Mouse (Mus musculus) intestine, embryonic 15.5 days (tissue): ENCODE measurements at regions not wholly inside any gene's neighbourhood (a gene's known extent, or its start where the extent isn't known, plus 50 kb on each side); places are given as distances from the start of the nearest gene placed in this dataset.

Source experiments
- ATAC-seq: fragments of 200-750 bp; cut with Nextera tagmentation; 2 replicates; pipeline ENCODE4 v1.8.0; 2017; ENCODE audit warnings: moderate TSS enrichment, moderate library complexity
- H3K27ac ChIP-seq: fragments of 300-500 bp; sonication (generic); 2 replicates; pipeline ENCODE4 v1.5.1; 2015; ENCODE audit warnings: mild to moderate bottlenecking, inconsistent platforms
- H3K27me3 ChIP-seq: fragments of 300-500 bp; sonication (generic); replicated peaks from 2 replicates; pipeline ENCODE4 v1.6.1; 2015; ENCODE audit warnings: inconsistent platforms
- H3K36me3 ChIP-seq: fragments of 300-500 bp; sonication (generic); 2 replicates; pipeline ENCODE4 v1.6.1; 2015; ENCODE audit warnings: inconsistent platforms
- H3K4me1 ChIP-seq: fragments of 300-500 bp; sonication (generic); replicated peaks from 2 replicates; pipeline ENCODE4 v1.6.1; 2015; ENCODE audit warnings: inconsistent platforms
- H3K4me2 ChIP-seq: fragments of 300-500 bp; sonication (generic); replicated peaks from 2 replicates; pipeline ENCODE4 v1.6.1; 2015; ENCODE audit warnings: mild to moderate bottlenecking, inconsistent platforms
- H3K4me3 ChIP-seq: fragments of 300-500 bp; sonication (generic); replicated peaks from 2 replicates; pipeline ENCODE4 v1.5.1; 2015; ENCODE audit warnings: inconsistent platforms
- H3K9ac ChIP-seq: fragments of 300-500 bp; sonication (generic); 2 replicates; pipeline ENCODE4 v1.6.1; 2015; ENCODE audit warnings: inconsistent platforms
- H3K9me3 ChIP-seq: fragments of 300-500 bp; sonication (generic); 2 replicates; pipeline ENCODE4 v1.6.1; 2016; ENCODE audit warnings: inconsistent platforms
- WGBS: fragments of 180-500 bp; shearing (Covaris S2); methylation state at CpG from one replicate; pipeline ENCODE4 v1.1.7; 2015; 5-methylcytosine and 5-hydroxymethylcytosine counted together

- WGBS: 21% methylated on average over 15 of the region's 15 CpGs
- Histone ChIP-seq H3K9ac (no peak overlapping the region), H3K9me3 (no peaks in the 10 kb centered on the region), H3K4me1 (peaks cover 6% of the 10 kb centered on the region; the same call in 1 of the 2 replicates), H3K27me3 (no peaks in the 10 kb centered on the region), H3K4me3 (no peak overlapping the region), H3K36me3 (no peaks in the 10 kb centered on the region), H3K27ac (no peak overlapping the region), H3K4me2 (peak overlapping the region; percentile 42)
- no peak for ATAC-seq
Observed at GRCm38 (mm10) chr6:51767582-51768341, 244.1 kb downstream of the Snx10 start.

GRCm38 (mm10) chr6:51771001-51771400 lies 241.3 kb downstream of the Skap2 start:
- Histone ChIP-seq H3K4me2 (no peak overlapping the region), H3K9me3 (no peaks in the 10 kb centered on the region), H3K4me3 (no peak overlapping the region), H3K4me1 (peaks cover 6% of the 10 kb centered on the region; the same call in 1 of the 2 replicates), H3K27me3 (no peaks in the 10 kb centered on the region), H3K9ac (no peak overlapping the region), H3K27ac (no peak overlapping the region), H3K36me3 (no peaks in the 10 kb centered on the region)
- ATAC-seq: no peak
- WGBS: 45% methylated on average over 9 of the region's 9 CpGs

GRCm38 (mm10) chr6:51771424-51771823 lies 240.9 kb downstream of the Skap2 start:
- Histone ChIP-seq H3K36me3 (no peaks in the 10 kb centered on the region), H3K4me2 (no peak overlapping the region), H3K27me3 (no peaks in the 10 kb centered on the region), H3K4me3 (no peak overlapping the region), H3K27ac (no peak overlapping the region), H3K9me3 (no peaks in the 10 kb centered on the region), H3K4me1 (peaks cover 6% of the 10 kb centered on the region; the same call in 1 of the 2 replicates), H3K9ac (no peak overlapping the region)
- no peak for ATAC-seq
- WGBS: 39% methylated on average over 11 of the region's 11 CpGs

- Histone ChIP-seq H3K4me2 (no peak overlapping the region), H3K9ac (no peak overlapping the region), H3K27ac (no peak overlapping the region), H3K27me3 (no peaks in the 10 kb centered on the region), H3K36me3 (no peaks in the 10 kb centered on the region), H3K9me3 (no peaks in the 10 kb centered on the region), H3K4me3 (no peak overlapping the region), H3K4me1 (no peaks in the 10 kb centered on the region)
- WGBS: 75% methylated on average over 3 of the region's 3 CpGs
- no peak for ATAC-seq
Observed at GRCm38 (mm10) chr6:51774771-51775170, 237.6 kb downstream of the Skap2 start.

GRCm38 (mm10) chr6:51785615-51786014 lies 226.7 kb downstream of the Skap2 start:
- H3K36me3 ChIP-seq: no peaks in the 10 kb centered on the region
- no peak overlapping the region for H3K9ac ChIP-seq
- no peaks in the 10 kb centered on the region for H3K4me1 ChIP-seq
- ATAC-seq: no peak
- no peak overlapping the region for H3K27ac ChIP-seq
- H3K4me3 ChIP-seq: no peak overlapping the region
- no peaks in the 10 kb centered on the region for H3K27me3 ChIP-seq
- 46% methylated on average over 3 of the region's 3 CpGs for WGBS
- H3K9me3 ChIP-seq: no peaks in the 10 kb centered on the region
- H3K4me2 ChIP-seq: no peak overlapping the region

- no peaks in the 10 kb centered on the region for H3K27me3 ChIP-seq
- no peak overlapping the region for H3K27ac ChIP-seq
- 75% methylated on average over 3 of the region's 3 CpGs for WGBS
- no peak overlapping the region for H3K4me3 ChIP-seq
- H3K36me3 ChIP-seq: no peaks in the 10 kb centered on the region
- H3K4me1 ChIP-seq: no peaks in the 10 kb centered on the region
- H3K9me3 ChIP-seq: no peaks in the 10 kb centered on the region
- ATAC-seq: no peak
- H3K4me2 ChIP-seq: no peak overlapping the region
- no peak overlapping the region for H3K9ac ChIP-seq
Observed at GRCm38 (mm10) chr6:51786836-51787235, 225.5 kb downstream of the Skap2 start.

- Histone ChIP-seq H3K4me3 (no peak overlapping the region), H3K4me1 (no peaks in the 10 kb centered on the region), H3K27me3 (no peaks in the 10 kb centered on the region), H3K36me3 (no peaks in the 10 kb centered on the region), H3K4me2 (no peak overlapping the region), H3K27ac (no peak overlapping the region), H3K9ac (no peak overlapping the region), H3K9me3 (no peaks in the 10 kb centered on the region)
- ATAC-seq: no peak
- WGBS: 88% methylated on average over 9 of the region's 9 CpGs
Observed at GRCm38 (mm10) chr6:51788156-51788555, 224.2 kb downstream of the Skap2 start.

GRCm38 (mm10) chr6:51790293-51790692 lies 222.1 kb downstream of the Skap2 start:
- no peaks in the 10 kb centered on the region for H3K9me3 ChIP-seq
- H3K9ac ChIP-seq: no peak overlapping the region

GRCm38 (mm10) chr6:51790693-51791092 lies 221.7 kb downstream of the Skap2 start:
- H3K4me3 ChIP-seq: no peak overlapping the region
- H3K4me2 ChIP-seq: no peak overlapping the region
- no peak overlapping the region for H3K9ac ChIP-seq
- H3K27me3 ChIP-seq: no peaks in the 10 kb centered on the region
- H3K36me3 ChIP-seq: no peaks in the 10 kb centered on the region
- 63% methylated on average over 7 of the region's 7 CpGs for WGBS
- H3K9me3 ChIP-seq: no peaks in the 10 kb centered on the region
- H3K4me1 ChIP-seq: no peaks in the 10 kb centered on the region
- no peak overlapping the region for H3K27ac ChIP-seq
- ATAC-seq: no peak

More at GRCm38 (mm10) chr6:51790293-51790692, 222.1 kb downstream of the Skap2 start:
- no peaks in the 10 kb centered on the region for H3K27me3 ChIP-seq
- no peak overlapping the region for H3K4me3 ChIP-seq
- H3K27ac ChIP-seq: no peak overlapping the region
- H3K4me2 ChIP-seq: no peak overlapping the region
- no peaks in the 10 kb centered on the region for H3K36me3 ChIP-seq
- WGBS: 26% methylated on average over 5 of the region's 5 CpGs
- no peak for ATAC-seq
- H3K4me1 ChIP-seq: no peaks in the 10 kb centered on the region

- Histone ChIP-seq H3K27ac (no peak overlapping the region), H3K4me2 (no peak overlapping the region), H3K27me3 (no peaks in the 10 kb centered on the region), H3K9ac (no peak overlapping the region), H3K36me3 (no peaks in the 10 kb centered on the region), H3K9me3 (no peaks in the 10 kb centered on the region), H3K4me3 (no peak overlapping the region), H3K4me1 (no peaks in the 10 kb centered on the region)
- WGBS: 59% methylated on average over 4 of the region's 4 CpGs
- ATAC-seq: no peak
Observed at GRCm38 (mm10) chr6:51795300-51795699, 217.0 kb downstream of the Skap2 start.

- no peaks in the 10 kb centered on the region for H3K36me3 ChIP-seq
- WGBS: 83% methylated on average over 12 of the region's 12 CpGs
Observed at GRCm38 (mm10) chr6:51798577-51799240, 213.6 kb downstream of the Skap2 start.

GRCm38 (mm10) chr6:51805656-51806055 lies 206.7 kb downstream of the Skap2 start:
- Histone ChIP-seq H3K4me1 (no peaks in the 10 kb centered on the region), H3K27ac (no peak overlapping the region), H3K4me3 (no peak overlapping the region), H3K27me3 (no peaks in the 10 kb centered on the region), H3K9me3 (no peaks in the 10 kb centered on the region), H3K4me2 (no peak overlapping the region), H3K9ac (no peak overlapping the region), H3K36me3 (no peaks in the 10 kb centered on the region)
- 73% methylated on average over 7 of the region's 7 CpGs for WGBS
- no peak for ATAC-seq

More at GRCm38 (mm10) chr6:51798577-51799240, 213.6 kb downstream of the Skap2 start:
- Histone ChIP-seq H3K27ac (no peak overlapping the region), H3K27me3 (no peaks in the 10 kb centered on the region), H3K4me3 (no peak overlapping the region), H3K9ac (no peak overlapping the region), H3K4me2 (no peak overlapping the region), H3K9me3 (no peaks in the 10 kb centered on the region), H3K4me1 (no peaks in the 10 kb centered on the region)
- no peak for ATAC-seq
